10 mouse cellular contexts compared by ENCODE assay signal in the genomic region with DNA sequence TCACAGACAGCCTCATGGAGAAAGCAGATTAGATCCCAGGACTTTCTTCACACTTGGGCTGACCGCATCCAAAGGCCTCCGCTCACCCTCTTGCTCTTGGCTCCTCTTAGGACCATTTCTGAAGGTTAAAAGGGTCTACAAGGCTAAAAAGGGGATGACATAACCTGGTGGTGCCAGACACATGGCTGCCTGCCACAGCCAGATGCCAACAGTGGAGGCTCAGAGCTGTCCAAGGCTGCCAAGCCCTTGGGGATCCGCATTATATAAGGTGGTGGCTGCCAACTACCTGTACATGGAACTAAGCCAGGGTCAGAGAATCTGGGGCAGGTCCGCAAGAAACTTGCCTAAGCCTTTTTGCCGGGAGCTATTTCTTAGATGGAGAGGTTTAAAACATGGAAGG.
DNase-seq lines count a peak whose midpoint lies in the region.
"Had no signal": no experiment of that assay in that cellular context is flagged by ENCODE, and none has a peak within 500 bp of the region (broad histone marks: within the 10 kb centered on the region; RNA-seq: fewer than 3 reads in every experiment).

No protein-coding gene starts in this region.

- DNase-seq in kidney, adult 18-20 months, result peak; percentile 48
- no peak for DNase-seq in kidney, postnatal 10 days
- peak; percentile 19 to 47 for DNase-seq in adrenal gland, postnatal 36 days
- DNase-seq in cerebellum, adult 11 months, result peak; percentile 44
- DNase-seq in fat pad, adult 2 months (ENCODE audit: extremely low read depth, low read depth, low spot score), result peak; percentile 36
- DNase-seq in gastrocnemius, adult 8-10 months (ENCODE audit: low spot score in 2 of 2), result no peak
- DNase-seq in Muller cell, postnatal 12 days (ENCODE audit: inconsistent ontology term), result no peak
- DNase-seq in testis, postnatal 10 days (ENCODE audit: low spot score), result no peak
- DNase-seq: lung, postnatal 36 days; thymus, adult 2 months had no signal

Comparison
In these comparisons a context has a peak if more than half of its experiments do, and no peak if none do; other contexts are left out.
1. DNase-seq: peak in kidney, adult 18-20 months (single experiment), adrenal gland, postnatal 36 days (2 of 2), cerebellum, adult 11 months (single experiment) and fat pad, adult 2 months (single experiment); none in kidney, postnatal 10 days (single experiment), gastrocnemius, adult 8-10 months (0 of 2), Muller cell, postnatal 12 days (single experiment) and testis, postnatal 10 days (single experiment).